Mouse (Mus musculus): ENCODE data around the gene Misp.

Gene Misp

GRCm38 (mm10) chr10:79873715-79874289, 53.0 kb downstream of the Misp start:
- DNase-seq (ENCODE audit: low spot score): no peak

- no peak for DNase-seq (ENCODE audit: low spot score)
Observed at GRCm38 (mm10) chr10:79874290-79874862, 53.6 kb downstream of the Misp start, which contains the start of the genes Prtn3 and Plppr3. Prtn3 (plus strand) TSS chr10:79874476. Plppr3 (minus strand) TSS chr10:79874634.

DNA sequence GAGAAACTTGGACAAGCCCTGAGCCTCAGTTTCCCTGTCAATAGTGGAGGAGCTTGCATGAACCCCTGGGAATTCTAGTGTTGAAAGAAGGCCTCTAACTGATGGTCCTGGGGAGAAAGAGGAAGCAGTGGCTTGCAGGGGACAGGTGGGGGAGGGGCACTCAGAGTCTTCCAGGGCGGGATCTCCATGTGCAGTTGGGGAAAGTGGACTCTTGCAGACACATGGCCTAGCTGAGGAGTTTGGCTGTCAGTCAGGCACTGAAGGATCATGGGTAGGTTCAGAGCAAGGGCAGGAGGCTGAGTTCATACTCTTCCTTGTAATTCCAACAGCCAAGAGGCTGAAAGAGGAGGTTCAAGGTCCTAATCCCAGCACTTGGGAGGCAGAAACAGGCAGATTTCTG, 56.4 kb downstream of the Misp start:
- DNase-seq (ENCODE audit: low spot score): no peak

- DNase-seq (ENCODE audit: low spot score): no peak
Observed at GRCm38 (mm10) chr10:79877757-79878156, 57.0 kb downstream of the Misp start.

DNA sequence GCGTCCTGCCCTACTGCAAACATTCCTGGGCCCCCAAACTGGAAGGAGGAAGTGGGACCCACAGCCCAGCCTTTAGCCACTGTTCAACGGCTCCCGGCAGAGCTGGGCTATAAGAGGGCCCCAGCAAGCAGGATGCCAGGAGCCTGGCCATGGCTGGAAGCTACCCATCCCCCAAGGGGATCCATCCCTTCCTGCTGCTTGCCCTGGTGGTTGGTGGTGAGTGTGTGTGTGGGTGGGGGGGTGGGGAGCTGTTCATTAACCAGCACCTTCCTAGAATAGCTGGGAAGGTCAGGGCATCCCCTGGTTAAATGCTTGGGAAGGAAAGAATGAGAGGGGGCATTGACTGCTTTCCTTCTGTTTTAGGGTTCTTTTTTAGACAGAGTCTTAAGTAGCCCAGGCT, 58.7 kb downstream of the Misp start:
- no peak for DNase-seq (ENCODE audit: low spot score)
